Mouse (Mus musculus): ENCODE data around the gene Gak.

Gak gene

DNA sequence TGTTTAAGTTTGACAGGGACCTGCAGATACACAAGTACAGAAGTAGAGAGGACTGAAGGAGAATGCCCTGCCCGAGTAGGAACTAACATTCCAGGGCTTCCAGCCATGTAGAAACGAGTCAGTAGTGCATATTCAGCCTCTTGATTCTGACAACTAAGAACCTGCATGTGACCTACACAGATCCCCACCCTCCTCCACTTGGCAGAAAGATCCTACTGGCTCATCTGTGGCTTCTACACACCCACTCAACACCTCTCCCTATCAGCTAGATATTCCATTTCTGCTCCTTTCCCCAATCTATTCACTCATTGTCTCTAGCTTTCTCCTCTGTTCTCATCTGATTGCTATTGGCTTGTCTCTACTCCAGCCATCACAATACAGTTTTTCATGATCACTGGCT lies 7.7 kb downstream of the Gak start:
- no peak for ATAC-seq (ENCODE audit: insufficient number of reproducible peaks, low FRiP score, low TSS enrichment)

GRCm38 (mm10) chr5:108610426-108610825 lies 19.1 kb downstream of the Gak start:
- no peak for ATAC-seq (ENCODE audit: insufficient number of reproducible peaks, low FRiP score, low TSS enrichment)

DNA sequence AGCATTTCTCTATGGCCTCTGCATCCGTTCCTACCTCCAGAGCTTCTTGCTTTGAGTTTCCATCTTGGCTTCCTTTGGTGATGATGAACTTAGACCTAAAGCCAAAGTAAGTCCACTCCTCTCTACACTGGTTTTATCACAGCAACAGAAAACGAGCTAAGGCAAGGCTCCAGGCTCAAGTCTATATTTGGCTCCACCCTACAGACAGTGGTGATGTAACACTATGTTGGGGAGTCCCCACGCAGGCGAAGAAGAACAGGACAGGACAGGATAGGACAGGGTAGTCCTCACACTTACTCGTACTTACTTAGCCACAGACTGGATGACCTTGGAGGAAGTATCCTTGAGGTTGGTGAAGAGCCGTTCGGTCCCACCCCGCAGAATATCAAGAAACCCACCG lies 27.0 kb downstream of the Gak start:
- no peak for ATAC-seq (ENCODE audit: insufficient number of reproducible peaks, low FRiP score, low TSS enrichment)

- no peak for ATAC-seq (ENCODE audit: insufficient number of reproducible peaks, low FRiP score, low TSS enrichment)
Measured at GRCm38 (mm10) chr5:108599923-108600322, 29.6 kb downstream of the Gak start.

DNA sequence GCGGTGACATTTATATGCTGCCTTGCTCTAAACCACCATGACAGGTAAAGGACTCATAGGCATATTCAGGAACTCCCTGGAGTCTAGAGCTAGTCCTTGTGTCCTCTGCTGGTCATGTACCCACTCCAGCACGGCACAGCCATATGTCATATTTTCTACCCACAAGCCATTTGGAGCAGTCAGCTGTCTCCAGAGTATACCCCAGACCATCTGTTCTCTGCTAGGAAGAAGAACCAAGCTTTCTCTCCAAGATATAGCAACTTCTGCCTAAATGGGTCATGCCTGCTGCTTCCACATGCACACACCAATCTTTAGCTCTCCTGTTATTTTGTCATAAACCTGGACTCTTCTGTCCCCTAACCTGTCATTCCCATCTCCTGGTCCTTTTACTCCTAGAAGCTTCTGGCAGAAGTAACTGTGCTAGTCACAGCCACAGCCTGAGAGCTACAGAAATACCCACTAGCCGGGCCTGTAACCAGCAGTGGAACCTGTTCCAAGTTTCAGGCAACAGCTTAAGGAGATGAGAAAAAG lies 48.1 kb downstream of the Gak start:
- ATAC-seq (ENCODE audit: insufficient number of reproducible peaks, low FRiP score, low TSS enrichment) = peak; percentile 86

DNA sequence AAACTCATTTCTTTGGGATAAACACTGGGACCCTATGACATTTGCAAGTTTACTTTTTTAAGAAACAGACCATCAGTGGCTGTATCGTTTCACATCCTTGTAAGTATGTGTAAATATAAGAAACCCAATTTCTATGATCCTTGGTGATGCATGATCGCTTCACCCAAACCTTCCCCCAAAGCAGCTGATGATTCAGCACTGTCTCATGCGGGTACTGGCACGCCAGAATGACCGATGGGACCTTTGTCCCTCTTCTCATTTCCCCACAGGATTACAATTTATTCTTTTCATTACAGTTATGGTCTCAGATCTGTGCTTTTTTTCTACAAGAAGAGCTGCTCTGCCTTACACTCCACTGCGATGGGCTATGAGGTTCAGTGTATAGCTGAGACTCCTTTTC lies 56.5 kb downstream of the Gak start:
- no peak for ATAC-seq (ENCODE audit: insufficient number of reproducible peaks, low FRiP score, low TSS enrichment)

DNA sequence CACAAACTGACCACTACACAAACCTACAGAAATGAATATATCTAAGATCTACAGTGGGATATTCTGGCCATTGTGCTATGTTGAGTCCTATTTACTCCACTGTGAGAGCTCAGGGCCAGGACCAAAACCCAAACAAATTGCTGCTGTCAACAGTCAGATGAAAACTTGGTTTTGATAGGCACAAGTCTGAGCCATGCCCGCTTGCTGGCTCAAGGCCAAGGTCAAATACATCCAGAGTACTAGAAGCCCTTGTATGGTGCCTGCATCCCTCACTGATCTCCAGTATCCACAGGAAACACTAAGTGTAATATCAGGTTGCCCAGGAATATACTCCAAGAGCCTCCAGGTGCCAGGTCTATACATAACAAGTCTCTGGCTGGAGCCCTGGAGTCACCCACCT lies 58.6 kb downstream of the Gak start:
- ATAC-seq (ENCODE audit: insufficient number of reproducible peaks, low FRiP score, low TSS enrichment) = no peak

- ATAC-seq (ENCODE audit: insufficient number of reproducible peaks, low FRiP score, low TSS enrichment) = no peak
Measured at GRCm38 (mm10) chr5:108567104-108567503, 62.5 kb downstream of the Gak start.

DNA sequence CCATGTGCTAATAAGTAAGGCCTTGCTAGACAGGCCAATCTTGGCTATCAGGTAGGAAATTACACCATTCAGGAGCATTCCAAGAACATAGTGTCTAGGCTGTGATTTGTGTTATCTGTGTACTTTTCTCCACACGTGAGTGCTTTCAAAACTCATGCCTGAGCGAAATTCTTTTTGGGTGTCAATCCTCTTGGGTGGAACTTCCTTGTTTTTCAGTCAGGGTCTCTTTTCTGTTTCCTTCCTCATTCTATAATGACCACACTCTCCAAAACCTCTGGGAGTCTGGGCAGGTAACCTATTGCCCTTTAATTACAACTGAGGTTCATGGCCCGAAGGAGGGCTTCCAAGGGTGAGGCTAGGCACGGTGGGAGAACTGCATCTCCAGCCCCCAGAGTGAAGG lies 63.0 kb downstream of the Gak start:
- ATAC-seq (ENCODE audit: insufficient number of reproducible peaks, low FRiP score, low TSS enrichment) = no peak

DNA sequence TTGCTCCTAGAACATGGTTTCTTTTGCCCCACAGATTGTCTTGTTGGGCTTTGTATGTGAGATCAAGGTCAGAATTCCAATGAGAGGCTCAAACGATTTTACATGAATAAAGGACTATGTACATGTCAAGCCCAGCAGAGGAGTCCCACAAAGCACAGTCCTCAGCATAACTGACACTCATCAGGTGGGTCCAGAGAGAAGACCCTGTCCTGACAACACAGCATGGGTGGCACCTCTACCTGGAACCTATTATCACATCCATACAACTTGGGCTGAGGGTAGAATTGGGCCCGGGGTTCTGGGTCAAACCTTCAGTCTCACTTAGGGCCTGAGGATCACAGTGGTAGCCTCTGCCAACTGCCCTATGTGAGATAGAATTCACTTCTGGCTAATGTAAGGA lies 64.2 kb downstream of the Gak start:
- no peak for ATAC-seq (ENCODE audit: insufficient number of reproducible peaks, low FRiP score, low TSS enrichment)

GRCm38 (mm10) chr5:108564346-108564745 lies 65.2 kb downstream of the Gak start:
- ATAC-seq (ENCODE audit: insufficient number of reproducible peaks, low FRiP score, low TSS enrichment) = no peak

GRCm38 (mm10) chr5:108562483-108562882 lies 67.1 kb downstream of the Gak start:
- no peak for ATAC-seq (ENCODE audit: insufficient number of reproducible peaks, low FRiP score, low TSS enrichment)

GRCm38 (mm10) chr5:108556986-108557385 lies 72.6 kb downstream of the Gak start:
- no peak for ATAC-seq (ENCODE audit: insufficient number of reproducible peaks, low FRiP score, low TSS enrichment)

- ATAC-seq (ENCODE audit: insufficient number of reproducible peaks, low FRiP score, low TSS enrichment) = no peak
Measured at GRCm38 (mm10) chr5:108554041-108554440, 75.5 kb downstream of the Gak start.

DNA sequence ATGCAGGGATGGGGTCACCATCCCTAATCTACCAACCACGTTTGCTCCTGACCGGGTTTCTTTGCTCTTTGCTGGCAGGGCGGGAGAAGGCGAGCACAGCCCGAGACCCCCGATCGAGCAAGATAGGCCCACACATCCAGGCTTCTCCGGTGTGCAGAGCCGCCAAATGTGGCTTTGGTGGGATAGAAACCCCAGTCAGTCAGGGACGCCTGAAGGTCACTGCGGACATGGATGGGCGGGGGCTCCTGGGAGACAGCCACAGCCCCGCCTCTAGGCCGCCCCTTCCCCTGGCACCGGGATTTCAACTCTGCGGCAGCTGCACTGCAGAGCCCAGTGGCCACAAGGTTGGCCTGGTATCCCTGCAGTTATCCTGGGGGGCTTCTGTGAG lies 79.4 kb downstream of the Gak start:
- ATAC-seq (ENCODE audit: insufficient number of reproducible peaks, low FRiP score, low TSS enrichment) = no peak

GRCm38 (mm10) chr5:108549489-108550206 lies 79.9 kb downstream of the Gak start, which contains the start of gene Cplx1:
Gene Cplx1 (minus strand): TSS chr5:108550024.
- peak; percentile 79 for ATAC-seq (ENCODE audit: insufficient number of reproducible peaks, low FRiP score, low TSS enrichment)

DNA sequence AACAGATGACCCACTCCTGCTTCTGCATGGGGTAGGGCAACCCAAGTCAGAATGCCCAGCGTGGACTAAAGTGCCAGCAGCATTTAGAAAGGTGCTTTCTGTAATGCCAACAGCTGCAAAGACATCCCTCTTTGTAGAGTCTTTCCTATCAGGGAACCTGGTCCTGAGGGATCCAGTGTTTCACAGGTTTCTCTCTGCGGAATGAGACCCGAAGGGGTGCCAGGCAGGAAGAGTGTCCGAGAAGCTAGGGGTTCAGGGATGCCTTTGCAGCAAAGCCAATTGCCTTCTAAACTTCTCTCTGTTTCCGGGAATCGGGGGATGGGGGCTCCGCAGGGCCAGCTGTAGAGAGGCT lies 80.4 kb downstream of the Gak start:
- ATAC-seq (ENCODE audit: insufficient number of reproducible peaks, low FRiP score, low TSS enrichment) = no peak

GRCm38 (mm10) chr5:108547636-108548035 lies 81.9 kb downstream of the Gak start:
- no peak for ATAC-seq (ENCODE audit: insufficient number of reproducible peaks, low FRiP score, low TSS enrichment)

DNA sequence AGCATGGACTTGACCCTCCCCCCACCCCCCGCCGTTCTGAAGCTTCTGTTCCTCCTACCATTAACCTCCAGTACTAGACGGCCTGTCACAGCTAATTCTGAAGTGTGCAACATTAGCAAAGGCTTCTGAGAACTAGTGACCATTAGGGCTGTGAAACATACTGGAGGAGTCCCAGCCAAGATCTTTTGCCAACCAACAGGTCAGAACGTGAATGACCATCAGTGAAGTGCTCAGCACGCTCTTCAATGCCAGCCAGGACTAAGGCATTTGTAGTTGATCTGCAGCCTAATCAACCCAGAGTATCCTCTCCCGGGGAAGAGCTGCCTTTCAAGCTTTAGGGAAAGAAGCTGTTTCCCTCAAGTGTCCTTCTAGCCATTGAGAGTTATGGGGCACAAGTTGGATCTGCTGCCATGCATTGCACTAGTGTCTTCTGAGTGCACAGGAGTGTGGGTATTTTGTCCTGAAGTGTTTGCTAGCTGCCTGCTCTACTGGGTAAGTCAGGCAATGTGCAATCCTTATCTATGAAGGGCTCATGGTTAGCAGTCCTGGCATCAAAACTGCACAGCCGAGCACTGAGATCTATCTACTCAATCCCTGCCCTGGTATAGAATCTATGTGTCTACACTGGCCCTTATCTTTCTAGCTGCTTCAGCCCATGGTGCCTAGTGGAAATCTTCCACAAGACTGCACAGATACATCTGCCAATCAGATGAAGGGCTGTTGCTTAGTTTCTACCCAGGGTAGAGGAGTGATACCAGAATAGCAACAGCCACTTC lies 85.9 kb downstream of the Gak start:
- no peak for ATAC-seq (ENCODE audit: insufficient number of reproducible peaks, low FRiP score, low TSS enrichment)

GRCm38 (mm10) chr5:108534188-108534587 lies 95.4 kb downstream of the Gak start:
- no peak for ATAC-seq (ENCODE audit: insufficient number of reproducible peaks, low FRiP score, low TSS enrichment)

DNA sequence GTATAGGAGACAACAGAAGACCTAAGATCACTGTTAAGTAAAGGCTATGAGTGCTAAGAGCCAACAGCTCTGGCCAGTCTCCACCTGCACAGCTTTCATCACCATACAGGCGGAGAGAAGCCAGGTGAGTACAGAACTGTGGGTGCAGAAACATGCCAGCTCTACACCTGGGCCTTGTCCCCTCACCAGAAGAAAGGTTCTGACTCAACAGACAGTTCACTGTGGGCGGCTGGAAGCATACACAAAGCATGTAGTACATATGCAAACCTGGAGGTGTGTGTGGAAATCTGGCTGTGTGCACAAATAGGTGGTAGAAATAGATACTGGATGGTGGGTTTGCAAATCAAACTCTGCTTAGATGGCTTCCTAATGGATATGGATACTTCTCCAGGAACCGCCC lies 107.0 kb downstream of the Gak start:
- no peak for ATAC-seq (ENCODE audit: insufficient number of reproducible peaks, low FRiP score, low TSS enrichment)

DNA sequence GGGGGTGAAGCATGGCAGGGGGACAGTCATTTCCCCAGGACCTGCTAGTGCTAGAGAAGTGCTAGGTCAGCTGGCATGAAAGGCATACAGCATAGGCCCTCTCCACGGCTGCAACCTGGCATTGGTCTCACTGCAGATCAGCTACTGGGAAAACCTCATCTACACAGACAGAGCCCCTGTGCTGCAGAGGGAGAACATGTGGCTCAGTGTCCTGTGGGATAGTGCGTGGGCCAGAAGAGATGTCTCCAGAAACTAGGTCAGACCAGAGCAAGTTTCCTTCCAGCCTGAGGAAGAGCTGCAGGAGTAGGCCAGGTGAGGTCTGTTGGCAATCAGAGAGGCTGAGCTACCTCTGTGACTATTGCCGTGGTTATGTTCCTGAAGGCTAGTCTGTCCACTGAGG lies 107.7 kb downstream of the Gak start:
- ATAC-seq (ENCODE audit: insufficient number of reproducible peaks, low FRiP score, low TSS enrichment) = no peak
